Mouse (Mus musculus) CD4-positive, CD25-positive, alpha-beta regulatory T cell, adult 4 months (primary cell): ENCODE data around the gene Zbtb20. TPM values are rescaled to one million over a fixed set of nuclear protein-coding genes. Genes with fewer than 3 reads are reported as not detected.
"Not testable (repeated sequence)": the region's sequence is repeated elsewhere in the genome, so short reads cannot be mapped to it uniquely, and the experiment has no call there.

ENCODE experiments used
- ATAC-seq: one replicate; pipeline ENCODE4 v1.8.0; 2017
- polyA plus RNA-seq, 2 experiments: library from polyadenylated mRNA; unstranded; fragments of 100-300 nt; shearing (Covaris generic); gene quantifications; one replicate each; pipeline ENCODE4 v1.2.1; 2017

Gene Zbtb20
- polyA plus RNA-seq, 2 experiments from 2014 or later, result 87.0 to 104 TPM

DNA sequence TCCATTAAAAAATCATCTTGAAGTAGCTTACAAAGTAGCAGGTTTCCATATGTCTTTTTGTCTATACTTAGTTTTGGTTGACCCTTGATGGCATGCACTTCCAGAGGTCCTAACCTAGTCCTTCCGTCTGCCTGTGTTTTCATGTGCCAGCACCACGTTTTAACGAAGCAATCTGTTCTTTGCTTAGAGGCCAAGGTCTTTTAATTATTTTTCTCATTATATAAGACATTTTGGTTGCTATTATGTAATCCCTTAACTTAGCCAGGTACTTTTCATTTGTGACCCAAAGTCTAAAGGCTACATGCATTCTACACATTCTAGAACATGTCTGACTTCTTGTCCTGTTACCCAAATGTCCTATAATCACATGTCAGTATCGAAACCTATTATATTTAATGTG is 35.6 kb downstream of the Zbtb20 start:
- no peak for ATAC-seq

DNA sequence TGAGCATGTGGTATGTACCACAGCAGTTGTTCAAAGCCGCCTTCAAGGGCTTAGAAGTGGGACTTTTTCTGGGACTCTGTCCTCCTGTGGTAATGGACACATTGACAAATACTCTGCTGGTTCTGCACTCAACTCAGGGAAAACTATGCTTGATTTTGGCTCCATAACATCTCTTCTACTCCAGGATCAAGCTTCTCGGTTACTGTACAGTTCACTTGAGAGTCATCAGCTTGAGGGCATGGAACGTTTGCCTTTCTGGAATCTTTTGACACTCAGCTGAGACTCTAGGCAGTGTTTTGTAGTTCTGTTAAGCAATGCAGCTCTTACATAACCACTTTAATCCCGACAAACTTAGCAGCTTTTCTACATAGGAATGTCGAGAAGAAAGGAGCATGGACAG is 36.1 kb downstream of the Zbtb20 start:
- no peak for ATAC-seq

GRCm38 (mm10) chr16:42913291-42913690 is 37.6 kb downstream of the Zbtb20 start:
- no peak for ATAC-seq

DNA sequence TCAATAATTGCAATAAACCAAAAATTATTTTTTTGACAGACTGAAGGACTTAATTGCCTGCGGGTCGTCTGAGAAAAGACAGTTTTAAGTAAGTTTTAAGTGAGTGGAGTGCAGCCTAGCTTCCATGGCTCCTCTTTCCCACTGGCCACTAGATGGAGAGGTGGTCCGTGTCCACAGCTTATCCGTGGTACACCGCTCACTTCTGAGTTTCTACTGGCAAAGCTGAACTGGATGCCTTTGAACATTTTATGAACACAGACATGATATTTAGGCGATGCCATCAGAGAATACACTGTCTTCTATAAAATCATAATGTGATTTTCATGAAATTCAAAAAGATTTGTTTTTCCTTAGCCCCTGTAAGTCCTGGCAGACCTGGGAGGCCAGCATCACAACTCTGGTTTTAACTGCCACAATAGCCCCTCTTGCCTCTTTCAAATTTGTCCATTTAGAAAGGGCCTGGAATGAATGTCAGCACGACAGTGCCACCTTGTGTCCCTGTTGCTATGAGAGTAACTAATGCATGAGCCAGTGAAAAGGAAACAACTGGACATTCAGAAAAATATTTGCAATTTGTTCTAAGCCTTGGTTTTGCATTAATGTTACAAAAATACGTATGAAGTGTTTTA is 38.9 kb downstream of the Zbtb20 start:
- ATAC-seq, result peak; percentile 48

GRCm38 (mm10) chr16:42919992-42920760 is 44.5 kb downstream of the Zbtb20 start:
- peak; percentile 39 for ATAC-seq

- no peak for ATAC-seq
Measured at GRCm38 (mm10) chr16:42921436-42921835, 45.8 kb downstream of the Zbtb20 start.

- ATAC-seq, result no peak
Measured at GRCm38 (mm10) chr16:42938211-42938610, 62.5 kb downstream of the Zbtb20 start.

- ATAC-seq, result no peak
Measured at GRCm38 (mm10) chr16:42947016-42947415, 71.3 kb downstream of the Zbtb20 start.

- ATAC-seq, result not testable (repeated sequence)
Measured at GRCm38 (mm10) chr16:42955401-42955800, 79.7 kb downstream of the Zbtb20 start.

- ATAC-seq, result no peak
Measured at GRCm38 (mm10) chr16:42972872-42973271, 97.2 kb downstream of the Zbtb20 start.

- ATAC-seq, result no peak
Measured at GRCm38 (mm10) chr16:42998896-42999295, 123.2 kb downstream of the Zbtb20 start.

GRCm38 (mm10) chr16:43026351-43026750 is 150.7 kb downstream of the Zbtb20 start:
- ATAC-seq, result no peak

DNA sequence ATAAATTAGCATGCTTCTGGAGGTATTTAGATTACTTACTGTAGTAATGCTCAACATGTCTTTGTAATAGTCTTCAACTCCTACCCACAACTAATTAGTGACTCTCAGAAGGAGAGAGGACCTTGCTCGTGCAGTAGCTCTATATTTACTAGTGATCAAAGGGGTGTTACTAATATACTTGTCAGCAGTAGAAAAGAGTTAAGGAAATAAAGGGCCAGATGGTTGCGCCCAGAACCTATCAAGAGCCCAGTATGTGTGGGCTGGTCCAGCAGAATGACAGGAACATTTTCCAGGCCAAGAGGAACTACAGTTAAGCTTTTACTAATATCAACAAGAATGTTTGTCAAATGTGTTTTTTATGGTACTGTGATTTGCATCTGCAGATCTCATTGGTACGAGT is 153.6 kb downstream of the Zbtb20 start:
- ATAC-seq, result no peak

DNA sequence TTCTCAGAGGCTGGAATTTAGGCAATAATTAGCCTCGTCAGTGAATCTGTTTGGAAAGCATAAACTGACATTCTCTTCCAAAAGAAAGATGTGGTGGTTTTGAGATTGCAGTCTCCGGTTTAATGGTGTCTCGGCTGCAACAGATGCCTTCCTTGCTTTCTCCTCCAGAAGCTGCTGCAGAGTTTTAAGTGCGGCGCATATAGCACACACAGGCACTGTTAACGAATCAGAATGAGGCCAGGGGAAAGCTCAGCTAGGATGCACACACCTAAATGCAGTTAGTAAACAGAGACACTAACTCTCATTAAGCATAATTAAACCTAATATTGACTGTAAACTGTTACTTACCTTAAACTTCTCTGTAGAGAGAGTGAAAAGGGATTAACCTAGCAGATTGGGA is 160.0 kb downstream of the Zbtb20 start:
- no peak for ATAC-seq

DNA sequence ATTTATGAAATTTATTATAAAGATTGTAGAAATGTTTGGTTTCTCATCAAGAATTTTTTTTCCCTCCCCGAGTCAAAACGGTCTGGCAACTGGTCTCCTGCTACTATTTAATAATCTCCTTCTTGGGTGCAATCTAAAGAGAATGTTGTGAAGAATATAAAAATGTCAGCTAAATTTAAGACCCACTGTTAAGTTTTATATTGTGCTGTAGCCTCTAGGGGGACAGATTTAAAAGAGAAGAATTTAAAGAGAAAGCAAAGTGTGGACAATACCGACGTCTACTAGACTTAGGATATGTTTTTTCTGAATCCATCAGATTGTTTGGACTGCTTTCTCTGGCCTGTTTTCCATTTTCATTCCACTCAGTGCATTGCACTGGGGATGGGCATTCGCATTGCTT is 160.8 kb downstream of the Zbtb20 start:
- ATAC-seq, result no peak

GRCm38 (mm10) chr16:43037320-43037719 is 161.6 kb downstream of the Zbtb20 start:
- no peak for ATAC-seq

- ATAC-seq, result no peak
Measured at GRCm38 (mm10) chr16:43045611-43046010, 169.9 kb downstream of the Zbtb20 start.

- ATAC-seq, result no peak
Measured at GRCm38 (mm10) chr16:43046686-43047085, 171.0 kb downstream of the Zbtb20 start.

DNA sequence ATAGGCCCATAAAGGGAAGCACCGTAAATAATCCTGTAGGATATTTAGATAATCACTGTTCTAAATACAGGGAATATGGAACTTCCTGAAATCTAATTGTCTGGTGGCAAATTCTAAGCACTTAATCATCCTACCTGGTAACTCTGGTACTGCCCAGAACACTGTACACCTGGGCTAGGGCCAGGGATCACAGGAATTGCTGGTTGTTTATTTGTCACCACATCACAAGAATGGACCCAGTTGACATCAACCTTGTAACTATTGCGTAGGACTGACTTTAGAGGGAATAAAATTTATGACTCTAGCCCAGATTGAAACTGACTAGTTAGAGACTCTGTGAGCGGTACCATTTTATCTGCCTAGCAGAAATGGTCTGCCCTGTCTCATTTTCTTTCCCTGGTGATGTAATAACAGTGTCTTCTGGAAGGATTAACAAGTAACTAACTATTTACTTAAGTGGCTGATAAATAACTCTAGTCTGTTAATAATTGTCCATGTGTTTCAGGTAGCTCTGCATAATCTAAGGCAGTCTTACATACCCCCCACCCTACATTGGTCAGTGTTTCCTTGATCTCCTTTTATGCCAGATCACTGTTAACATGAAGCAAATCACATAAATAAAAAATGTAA is 194.1 kb downstream of the Zbtb20 start:
- ATAC-seq, result no peak

- no peak for ATAC-seq
Measured at GRCm38 (mm10) chr16:43071875-43072274, 196.2 kb downstream of the Zbtb20 start.

GRCm38 (mm10) chr16:43072818-43073594 is 197.3 kb downstream of the Zbtb20 start:
- ATAC-seq, result no peak

DNA sequence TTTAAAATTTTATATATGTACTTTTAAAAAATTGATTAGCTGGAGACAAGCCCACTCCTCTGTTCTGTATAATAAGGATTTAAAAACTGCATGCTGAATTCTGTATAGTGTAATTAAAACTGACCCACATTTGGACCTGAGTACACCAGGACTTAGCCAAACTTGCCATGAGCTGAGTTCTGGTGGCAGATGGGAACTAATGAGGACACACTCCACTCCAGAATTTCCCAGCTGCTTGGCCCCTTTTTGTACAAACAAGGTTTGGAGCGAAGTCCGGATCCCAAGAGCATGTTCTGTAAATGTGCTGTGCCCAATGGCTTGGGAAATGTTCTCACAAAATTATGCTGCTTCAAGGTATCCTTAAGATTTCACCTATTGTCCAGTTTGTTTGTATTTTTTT is 204.7 kb downstream of the Zbtb20 start:
- no peak for ATAC-seq
